Mouse (Mus musculus): ENCODE data around the gene Tjp1. TPM values are rescaled to one million over a fixed set of nuclear protein-coding genes. Genes with fewer than 3 reads are reported as not detected.

Gene Tjp1
- total RNA-seq (2014; rRNA removed) = 19.1 and 24.6 TPM in 2 replicates
- polyA plus RNA-seq (2012; rRNA removed) = 5.8 and 6.4 TPM in 2 replicates

GRCm38 (mm10) chr7:65527071-65528007 lies at the start of gene Tjp1:
Gene Tjp1, minus strand, starts transcription at chr7:65527781.
- no peak for DNase-seq (ENCODE audit: extremely low read depth, low read depth, low spot score)
- Histone ChIP-seq H3K4me3 (ENCODE audit: insufficient read depth, low read depth, low read length) (no peak within 1 kb of the TSS), H3K27ac (replicated peaks; ENCODE audit: insufficient read depth, low read depth, low read length) (no peak within 1 kb of the TSS), H3K79me2 (ENCODE audit: control insufficient read depth, insufficient read depth, low read length) (no peaks in the 10 kb centered on the region), H3K27me3 (ENCODE audit: control insufficient read depth, insufficient read depth, low read length) (peaks cover 7% of the 10 kb centered on the region; the same call in 1 of the 2 replicates), H3K36me3 (ENCODE audit: control insufficient read depth, insufficient read depth, low read length) (no peaks in the 10 kb centered on the region), H3K9ac (ENCODE audit: low read depth, low read length) (no peak within 1 kb of the TSS), H3K4me1 (ENCODE audit: control insufficient read depth, insufficient read depth, low read length) (no peaks in the 10 kb centered on the region; the same call in 1 of the 2 replicates)
- TF ChIP-seq POLR2A (IDR thresholded peaks at IDR 0.05; ENCODE audit: extremely low read depth, insufficient read depth, low read length) (no peak), CTCF (IDR thresholded peaks at IDR 0.05; ENCODE audit: low read depth, low read length) (no peak)
- WGBS = 2% methylated on average over 111 of the region's 115 CpGs

- H3K36me3 ChIP-seq (ENCODE audit: control insufficient read depth, insufficient read depth, low read length) = no peaks in the 10 kb centered on the region
- no peaks in the 10 kb centered on the region for H3K4me1 ChIP-seq (ENCODE audit: control insufficient read depth, insufficient read depth, low read length)
- no peak overlapping the region for H3K9ac ChIP-seq (ENCODE audit: low read depth, low read length)
- no peak overlapping the region for H3K27ac ChIP-seq (replicated peaks; ENCODE audit: insufficient read depth, low read depth, low read length)
- DNase-seq (ENCODE audit: extremely low read depth, low read depth, low spot score) = no peak
- TF ChIP-seq POLR2A (IDR thresholded peaks at IDR 0.05; ENCODE audit: extremely low read depth, insufficient read depth, low read length) = no peak
- no peak for TF ChIP-seq CTCF (IDR thresholded peaks at IDR 0.05; ENCODE audit: low read depth, low read length)
- H3K79me2 ChIP-seq (ENCODE audit: control insufficient read depth, insufficient read depth, low read length) = no peaks in the 10 kb centered on the region
- WGBS = 73% methylated on average over 12 of the region's 12 CpGs
- H3K4me3 ChIP-seq (ENCODE audit: insufficient read depth, low read depth, low read length) = no peak overlapping the region
- H3K27me3 ChIP-seq (ENCODE audit: control insufficient read depth, insufficient read depth, low read length) = no peaks in the 10 kb centered on the region
Observed at GRCm38 (mm10) chr7:65577118-65577517, 49.5 kb upstream of the Tjp1 start.

GRCm38 (mm10) chr7:65572731-65573130 lies 45.1 kb upstream of the Tjp1 start:
- no peak overlapping the region for H3K27ac ChIP-seq (replicated peaks; ENCODE audit: insufficient read depth, low read depth, low read length)
- no peak overlapping the region for H3K9ac ChIP-seq (ENCODE audit: low read depth, low read length)
- H3K4me1 ChIP-seq (ENCODE audit: control insufficient read depth, insufficient read depth, low read length) = no peaks in the 10 kb centered on the region
- DNase-seq (ENCODE audit: extremely low read depth, low read depth, low spot score) = no peak
- H3K27me3 ChIP-seq (ENCODE audit: control insufficient read depth, insufficient read depth, low read length) = no peaks in the 10 kb centered on the region
- no peaks in the 10 kb centered on the region for H3K36me3 ChIP-seq (ENCODE audit: control insufficient read depth, insufficient read depth, low read length)
- WGBS = 79% methylated on average over 5 of the region's 5 CpGs
- no peak overlapping the region for H3K4me3 ChIP-seq (ENCODE audit: insufficient read depth, low read depth, low read length)
- H3K79me2 ChIP-seq (ENCODE audit: control insufficient read depth, insufficient read depth, low read length) = no peaks in the 10 kb centered on the region
- TF ChIP-seq CTCF (IDR thresholded peaks at IDR 0.05; ENCODE audit: low read depth, low read length) = no peak

GRCm38 (mm10) chr7:65570691-65571090 lies 43.1 kb upstream of the Tjp1 start:
- WGBS = 69% methylated on average over 4 of the region's 4 CpGs
- H3K9ac ChIP-seq (ENCODE audit: low read depth, low read length) = no peak overlapping the region
- H3K27me3 ChIP-seq (ENCODE audit: control insufficient read depth, insufficient read depth, low read length) = no peaks in the 10 kb centered on the region
- H3K4me3 ChIP-seq (ENCODE audit: insufficient read depth, low read depth, low read length) = no peak overlapping the region
- DNase-seq (ENCODE audit: extremely low read depth, low read depth, low spot score) = no peak
- H3K27ac ChIP-seq (replicated peaks; ENCODE audit: insufficient read depth, low read depth, low read length) = no peak overlapping the region
- H3K79me2 ChIP-seq (ENCODE audit: control insufficient read depth, insufficient read depth, low read length) = no peaks in the 10 kb centered on the region
- no peaks in the 10 kb centered on the region for H3K36me3 ChIP-seq (ENCODE audit: control insufficient read depth, insufficient read depth, low read length)
- TF ChIP-seq POLR2A (IDR thresholded peaks at IDR 0.05; ENCODE audit: extremely low read depth, insufficient read depth, low read length) (no peak), CTCF (IDR thresholded peaks at IDR 0.05; ENCODE audit: low read depth, low read length) (no peak)
- H3K4me1 ChIP-seq (ENCODE audit: control insufficient read depth, insufficient read depth, low read length) = no peaks in the 10 kb centered on the region

GRCm38 (mm10) chr7:65555996-65556395 lies 28.4 kb upstream of the Tjp1 start:
- no peaks in the 10 kb centered on the region for H3K36me3 ChIP-seq (ENCODE audit: control insufficient read depth, insufficient read depth, low read length)
- H3K27me3 ChIP-seq (ENCODE audit: control insufficient read depth, insufficient read depth, low read length) = no peaks in the 10 kb centered on the region
- H3K4me3 ChIP-seq (ENCODE audit: insufficient read depth, low read depth, low read length) = no peak overlapping the region
- no peak for DNase-seq (ENCODE audit: extremely low read depth, low read depth, low spot score)
- H3K4me1 ChIP-seq (ENCODE audit: control insufficient read depth, insufficient read depth, low read length) = no peaks in the 10 kb centered on the region
- 39% methylated on average over 1 of the region's 1 CpGs for WGBS
- H3K9ac ChIP-seq (ENCODE audit: low read depth, low read length) = no peak overlapping the region
- H3K27ac ChIP-seq (replicated peaks; ENCODE audit: insufficient read depth, low read depth, low read length) = no peak overlapping the region
- TF ChIP-seq CTCF (IDR thresholded peaks at IDR 0.05; ENCODE audit: low read depth, low read length) (no peak), POLR2A (IDR thresholded peaks at IDR 0.05; ENCODE audit: extremely low read depth, insufficient read depth, low read length) (no peak)
- H3K79me2 ChIP-seq (ENCODE audit: control insufficient read depth, insufficient read depth, low read length) = no peaks in the 10 kb centered on the region

- Histone ChIP-seq H3K9ac (ENCODE audit: low read depth, low read length) (no peak overlapping the region), H3K4me3 (ENCODE audit: insufficient read depth, low read depth, low read length) (no peak overlapping the region), H3K36me3 (ENCODE audit: control insufficient read depth, insufficient read depth, low read length) (no peaks in the 10 kb centered on the region), H3K27me3 (ENCODE audit: control insufficient read depth, insufficient read depth, low read length) (no peaks in the 10 kb centered on the region), H3K79me2 (ENCODE audit: control insufficient read depth, insufficient read depth, low read length) (no peaks in the 10 kb centered on the region), H3K4me1 (ENCODE audit: control insufficient read depth, insufficient read depth, low read length) (no peaks in the 10 kb centered on the region), H3K27ac (replicated peaks; ENCODE audit: insufficient read depth, low read depth, low read length) (no peak overlapping the region)
- WGBS = 52% methylated on average over 5 of the region's 5 CpGs
- TF ChIP-seq CTCF (IDR thresholded peaks at IDR 0.05; ENCODE audit: low read depth, low read length) (no peak), POLR2A (IDR thresholded peaks at IDR 0.05; ENCODE audit: extremely low read depth, insufficient read depth, low read length) (no peak)
- no peak for DNase-seq (ENCODE audit: extremely low read depth, low read depth, low spot score)
Observed at GRCm38 (mm10) chr7:65545741-65546140, 18.2 kb upstream of the Tjp1 start.

Data from liver, adult 2 months (tissue).